Mouse (Mus musculus): ENCODE data around the gene Itgb4. TPM values are rescaled to one million over a fixed set of nuclear protein-coding genes. Genes with fewer than 3 reads are reported as not detected.

The Itgb4 gene
- polyA plus RNA-seq, 1 experiment from 2014 or later, result 0.67 TPM

- WGBS, result 59% methylated on average over 4 of the region's 4 CpGs
Measured at GRCm38 (mm10) chr11:115992098-115992497, 17.6 kb downstream of the Itgb4 start.

GRCm38 (mm10) chr11:115995256-115995655, 20.7 kb downstream of the Itgb4 start:
- H3K9me3 ChIP-seq (ENCODE audit: control insufficient read depth, low read length), result no peaks in the 10 kb centered on the region
- no peak overlapping the region for H3K27ac ChIP-seq (ENCODE audit: low read length)
- no peak for ATAC-seq
- H3K4me2 ChIP-seq (ENCODE audit: low read length), result no peak overlapping the region
- H3K27me3 ChIP-seq (replicated peaks; ENCODE audit: control insufficient read depth, insufficient read depth, low read length), result no peaks in the 10 kb centered on the region
- no peaks in the 10 kb centered on the region for H3K36me3 ChIP-seq (ENCODE audit: control insufficient read depth, insufficient read depth)
- H3K4me3 ChIP-seq (replicated peaks; ENCODE audit: low read length), result no peak overlapping the region
- 88% methylated on average over 3 of the region's 3 CpGs for WGBS
- H3K4me1 ChIP-seq (replicated peaks; ENCODE audit: control insufficient read depth, insufficient read depth, low read length), result no peaks in the 10 kb centered on the region
- H3K9ac ChIP-seq (replicated peaks; ENCODE audit: low read depth, low read length), result no peak overlapping the region

More at GRCm38 (mm10) chr11:115992098-115992497, 17.6 kb downstream of the Itgb4 start:
- no peak overlapping the region for H3K4me2 ChIP-seq (ENCODE audit: low read length)
- H3K4me3 ChIP-seq (replicated peaks; ENCODE audit: low read length), result no peak overlapping the region
- no peak overlapping the region for H3K27ac ChIP-seq (ENCODE audit: low read length)
- no peaks in the 10 kb centered on the region for H3K27me3 ChIP-seq (replicated peaks; ENCODE audit: control insufficient read depth, insufficient read depth, low read length)
- no peaks in the 10 kb centered on the region for H3K9me3 ChIP-seq (ENCODE audit: control insufficient read depth, low read length)
- ATAC-seq, result no peak
- H3K9ac ChIP-seq (replicated peaks; ENCODE audit: low read depth, low read length), result no peak overlapping the region
- H3K4me1 ChIP-seq (replicated peaks; ENCODE audit: control insufficient read depth, insufficient read depth, low read length), result no peaks in the 10 kb centered on the region
- H3K36me3 ChIP-seq (ENCODE audit: control insufficient read depth, insufficient read depth), result no peaks in the 10 kb centered on the region

GRCm38 (mm10) chr11:115997047-115997446, 22.5 kb downstream of the Itgb4 start:
- Histone ChIP-seq H3K4me1 (replicated peaks; ENCODE audit: control insufficient read depth, insufficient read depth, low read length) (no peaks in the 10 kb centered on the region), H3K36me3 (ENCODE audit: control insufficient read depth, insufficient read depth) (no peaks in the 10 kb centered on the region), H3K4me2 (ENCODE audit: low read length) (no peak overlapping the region), H3K9ac (replicated peaks; ENCODE audit: low read depth, low read length) (no peak overlapping the region), H3K27ac (ENCODE audit: low read length) (no peak overlapping the region), H3K4me3 (replicated peaks; ENCODE audit: low read length) (no peak overlapping the region), H3K9me3 (ENCODE audit: control insufficient read depth, low read length) (no peaks in the 10 kb centered on the region), H3K27me3 (replicated peaks; ENCODE audit: control insufficient read depth, insufficient read depth, low read length) (no peaks in the 10 kb centered on the region)
- WGBS, result 83% methylated on average over 4 of the region's 4 CpGs
- ATAC-seq, result no peak

GRCm38 (mm10) chr11:115997662-115998061, 23.2 kb downstream of the Itgb4 start:
- Histone ChIP-seq H3K4me1 (replicated peaks; ENCODE audit: control insufficient read depth, insufficient read depth, low read length) (no peaks in the 10 kb centered on the region), H3K9ac (replicated peaks; ENCODE audit: low read depth, low read length) (no peak overlapping the region), H3K4me2 (ENCODE audit: low read length) (no peak overlapping the region), H3K27ac (ENCODE audit: low read length) (no peak overlapping the region), H3K27me3 (replicated peaks; ENCODE audit: control insufficient read depth, insufficient read depth, low read length) (no peaks in the 10 kb centered on the region), H3K36me3 (ENCODE audit: control insufficient read depth, insufficient read depth) (no peaks in the 10 kb centered on the region), H3K9me3 (ENCODE audit: control insufficient read depth, low read length) (no peaks in the 10 kb centered on the region), H3K4me3 (replicated peaks; ENCODE audit: low read length) (no peak overlapping the region)
- ATAC-seq, result no peak
- WGBS, result 70% methylated on average over 5 of the region's 5 CpGs

- H3K27ac ChIP-seq (ENCODE audit: low read length), result no peak overlapping the region
- H3K4me3 ChIP-seq (replicated peaks; ENCODE audit: low read length), result no peak overlapping the region
- no peak overlapping the region for H3K4me2 ChIP-seq (ENCODE audit: low read length)
- WGBS, result 88% methylated on average over 7 of the region's 7 CpGs
- no peak for ATAC-seq
- no peaks in the 10 kb centered on the region for H3K9me3 ChIP-seq (ENCODE audit: control insufficient read depth, low read length)
- no peaks in the 10 kb centered on the region for H3K27me3 ChIP-seq (replicated peaks; ENCODE audit: control insufficient read depth, insufficient read depth, low read length)
- no peaks in the 10 kb centered on the region for H3K4me1 ChIP-seq (replicated peaks; ENCODE audit: control insufficient read depth, insufficient read depth, low read length)
- no peak overlapping the region for H3K9ac ChIP-seq (replicated peaks; ENCODE audit: low read depth, low read length)
- no peaks in the 10 kb centered on the region for H3K36me3 ChIP-seq (ENCODE audit: control insufficient read depth, insufficient read depth)
Measured at GRCm38 (mm10) chr11:115999027-115999426, 24.5 kb downstream of the Itgb4 start.

GRCm38 (mm10) chr11:115999538-116000143, 25.1 kb downstream of the Itgb4 start:
- H3K9ac ChIP-seq (replicated peaks; ENCODE audit: low read depth, low read length), result 0 out of 2 replicates have a peak overlapping the region, but pooled peaks have one; percentile 5
- H3K36me3 ChIP-seq (ENCODE audit: control insufficient read depth, insufficient read depth), result no peaks in the 10 kb centered on the region
- H3K27me3 ChIP-seq (replicated peaks; ENCODE audit: control insufficient read depth, insufficient read depth, low read length), result no peaks in the 10 kb centered on the region
- H3K4me2 ChIP-seq (ENCODE audit: low read length), result no peak overlapping the region
- peaks cover under 1% of the 10 kb centered on the region for H3K4me1 ChIP-seq (replicated peaks; ENCODE audit: control insufficient read depth, insufficient read depth, low read length)
- peak; percentile 26; the same call in 1 of the 2 replicates for ATAC-seq
- no peak overlapping the region for H3K27ac ChIP-seq (ENCODE audit: low read length)
- H3K4me3 ChIP-seq (replicated peaks; ENCODE audit: low read length), result no peak overlapping the region
- no peaks in the 10 kb centered on the region for H3K9me3 ChIP-seq (ENCODE audit: control insufficient read depth, low read length)
- WGBS, result 19% methylated on average over 14 of the region's 14 CpGs

GRCm38 (mm10) chr11:116000607-116001006, 26.1 kb downstream of the Itgb4 start:
- Histone ChIP-seq H3K9ac (replicated peaks; ENCODE audit: low read depth, low read length) (no peak overlapping the region), H3K36me3 (ENCODE audit: control insufficient read depth, insufficient read depth) (no peaks in the 10 kb centered on the region), H3K4me2 (ENCODE audit: low read length) (no peak overlapping the region), H3K9me3 (ENCODE audit: control insufficient read depth, low read length) (no peaks in the 10 kb centered on the region), H3K4me1 (replicated peaks; ENCODE audit: control insufficient read depth, insufficient read depth, low read length) (peaks cover 9% of the 10 kb centered on the region), H3K4me3 (replicated peaks; ENCODE audit: low read length) (no peak overlapping the region), H3K27me3 (replicated peaks; ENCODE audit: control insufficient read depth, insufficient read depth, low read length) (no peaks in the 10 kb centered on the region), H3K27ac (ENCODE audit: low read length) (no peak overlapping the region)
- 14% methylated on average over 10 of the region's 10 CpGs for WGBS
- no peak for ATAC-seq

GRCm38 (mm10) chr11:116001725-116002124, 27.2 kb downstream of the Itgb4 start:
- Histone ChIP-seq H3K4me3 (replicated peaks; ENCODE audit: low read length) (no peak overlapping the region), H3K9ac (replicated peaks; ENCODE audit: low read depth, low read length) (no peak overlapping the region), H3K4me1 (replicated peaks; ENCODE audit: control insufficient read depth, insufficient read depth, low read length) (peaks cover 9% of the 10 kb centered on the region), H3K27ac (ENCODE audit: low read length) (no peak overlapping the region), H3K4me2 (ENCODE audit: low read length) (no peak overlapping the region), H3K9me3 (ENCODE audit: control insufficient read depth, low read length) (no peaks in the 10 kb centered on the region), H3K27me3 (replicated peaks; ENCODE audit: control insufficient read depth, insufficient read depth, low read length) (no peaks in the 10 kb centered on the region), H3K36me3 (ENCODE audit: control insufficient read depth, insufficient read depth) (no peaks in the 10 kb centered on the region)
- no peak for ATAC-seq
- 79% methylated on average over 6 of the region's 6 CpGs for WGBS

GRCm38 (mm10) chr11:116002894-116003293, 28.4 kb downstream of the Itgb4 start:
- 79% methylated on average over 3 of the region's 3 CpGs for WGBS
- H3K27me3 ChIP-seq (replicated peaks; ENCODE audit: control insufficient read depth, insufficient read depth, low read length), result no peaks in the 10 kb centered on the region
- ATAC-seq, result no peak
- H3K4me2 ChIP-seq (ENCODE audit: low read length), result no peak overlapping the region
- no peaks in the 10 kb centered on the region for H3K36me3 ChIP-seq (ENCODE audit: control insufficient read depth, insufficient read depth)
- no peaks in the 10 kb centered on the region for H3K9me3 ChIP-seq (ENCODE audit: control insufficient read depth, low read length)
- no peak overlapping the region for H3K27ac ChIP-seq (ENCODE audit: low read length)
- H3K4me3 ChIP-seq (replicated peaks; ENCODE audit: low read length), result no peak overlapping the region
- H3K9ac ChIP-seq (replicated peaks; ENCODE audit: low read depth, low read length), result no peak overlapping the region
- peaks cover 9% of the 10 kb centered on the region for H3K4me1 ChIP-seq (replicated peaks; ENCODE audit: control insufficient read depth, insufficient read depth, low read length)

Measured in forebrain, embryonic 16.5 days (tissue).